Mouse (Mus musculus) hindbrain, embryonic 14.5 days (tissue): ENCODE measurements around the gene Ranbp3l. TPM values are rescaled to one million over a fixed set of nuclear protein-coding genes. Genes with fewer than 3 reads are reported as not detected.

Source experiments
- ATAC-seq: fragments of 200-750 bp; cut with Nextera tagmentation; 2 replicates; pipeline ENCODE4 v1.8.0; 2017; ENCODE audit warnings: moderate number of reproducible peaks, mild to moderate bottlenecking, moderate TSS enrichment, moderate library complexity; ENCODE audit not compliant: low FRiP score
- DNase-seq: peaks from one replicate; pipeline ENCODE4 v3.0.0-alpha.2; 2015; ENCODE audit warnings: low spot score
- H3K27ac ChIP-seq: fragments of 300-500 bp; sonication (generic); 2 replicates; pipeline ENCODE4 v1.5.1; 2014; ENCODE audit warnings: mild to moderate bottlenecking, moderate library complexity
- H3K27me3 ChIP-seq: fragments of 300-500 bp; sonication (generic); 2 replicates; pipeline ENCODE4 v1.6.1; 2014; ENCODE audit warnings: mild to moderate bottlenecking, low read length, mixed read lengths; ENCODE audit not compliant: control insufficient read depth, insufficient read depth
- H3K36me3 ChIP-seq: fragments of 300-500 bp; sonication (generic); replicated peaks from 2 replicates; pipeline ENCODE4 v1.6.1; 2014; ENCODE audit not compliant: control insufficient read depth, insufficient read depth
- H3K4me1 ChIP-seq: fragments of 300-500 bp; sonication (generic); replicated peaks from 2 replicates; pipeline ENCODE4 v1.6.1; 2014; ENCODE audit warnings: antibody characterized with exemption, low read length, mixed read lengths; ENCODE audit not compliant: control insufficient read depth, insufficient read depth
- H3K4me2 ChIP-seq: fragments of 300-500 bp; sonication (generic); replicated peaks from 2 replicates; pipeline ENCODE4 v1.6.1; 2014; ENCODE audit warnings: mild to moderate bottlenecking, moderate library complexity
- H3K4me3 ChIP-seq: fragments of 300-500 bp; sonication (generic); replicated peaks from 2 replicates; pipeline ENCODE4 v1.5.1; 2014; ENCODE audit warnings: mild to moderate bottlenecking, low read length
- H3K9ac ChIP-seq: fragments of 300-500 bp; sonication (generic); 2 replicates; pipeline ENCODE4 v1.6.1; 2014
- H3K9me3 ChIP-seq: fragments of 300-500 bp; sonication (generic); 2 replicates; pipeline ENCODE4 v1.6.1; 2016; ENCODE audit warnings: low read length; ENCODE audit not compliant: control insufficient read depth
- WGBS: fragments of 180-500 bp; shearing (Covaris S2); extraction: QIAGEN DNeasy Blood & Tissue Kit; methylation state at CpG from one replicate; pipeline ENCODE4 v1.1.7; 2014; 5-methylcytosine and 5-hydroxymethylcytosine counted together
- polyA plus RNA-seq: library from polyadenylated mRNA; unstranded; fragments of >200 nt; fragmentation: Nextera tagmentation; extraction: Ambion mirVana; gene quantifications from 2 replicates; pipeline ENCODE4 v1.2.1, GENCODE M21; 2014

The Ranbp3l gene
- polyA plus RNA-seq, 1 experiment from 2014 or later, result 15.1 TPM

GRCm38 (mm10) chr15:9061150-9061882, 93.6 kb downstream of the Ranbp3l start:
- Histone ChIP-seq H3K4me2 (no peak overlapping the region), H3K36me3 (no peaks in the 10 kb centered on the region), H3K9ac (no peak overlapping the region), H3K27ac (no peak overlapping the region), H3K4me3 (no peak overlapping the region), H3K27me3 (no peaks in the 10 kb centered on the region), H3K4me1 (no peaks in the 10 kb centered on the region), H3K9me3 (no peaks in the 10 kb centered on the region)
- ATAC-seq (peak; percentile 91), DNase-seq (no peak)
- 30% methylated on average over 7 of the region's 7 CpGs for WGBS

GRCm38 (mm10) chr15:9068881-9069280, 101.1 kb downstream of the Ranbp3l start:
- no peak overlapping the region for H3K27ac ChIP-seq
- ATAC-seq, result no peak
- peaks cover 20% of the 10 kb centered on the region for H3K4me1 ChIP-seq
- no peaks in the 10 kb centered on the region for H3K9me3 ChIP-seq
- 92% methylated on average over 4 of the region's 4 CpGs for WGBS
- H3K9ac ChIP-seq, result no peak overlapping the region
- no peak overlapping the region for H3K4me2 ChIP-seq
- no peak overlapping the region for H3K4me3 ChIP-seq
- H3K27me3 ChIP-seq, result no peaks in the 10 kb centered on the region
- no peaks in the 10 kb centered on the region for H3K36me3 ChIP-seq
- DNase-seq, result no peak

GRCm38 (mm10) chr15:9070353-9070752, 102.6 kb downstream of the Ranbp3l start:
- H3K4me1 ChIP-seq, result peaks cover 26% of the 10 kb centered on the region
- no peaks in the 10 kb centered on the region for H3K27me3 ChIP-seq
- H3K9me3 ChIP-seq, result no peaks in the 10 kb centered on the region
- H3K9ac ChIP-seq, result peak overlapping the region; percentile 79
- H3K4me3 ChIP-seq, result peak overlapping the region; percentile 83
- WGBS, result 1% methylated on average over 3 of the region's 3 CpGs
- H3K27ac ChIP-seq, result peak overlapping the region; percentile 27; the same call in 1 of the 2 replicates
- no peak for DNase-seq
- peak overlapping the region; percentile 61 for H3K4me2 ChIP-seq
- no peaks in the 10 kb centered on the region for H3K36me3 ChIP-seq
- ATAC-seq, result no peak

- H3K4me1 ChIP-seq, result peaks cover 26% of the 10 kb centered on the region
- H3K9ac ChIP-seq, result peak within 1 kb of the TSS; percentile 79
- H3K27me3 ChIP-seq, result no peaks in the 10 kb centered on the region
- H3K4me3 ChIP-seq, result peak within 1 kb of the TSS; percentile 83
- ATAC-seq (peak; percentile 99), DNase-seq (peak; percentile 96)
- under 1% methylated on average over 45 of the region's 54 CpGs for WGBS
- H3K9me3 ChIP-seq, result no peaks in the 10 kb centered on the region
- no peaks in the 10 kb centered on the region for H3K36me3 ChIP-seq
- H3K4me2 ChIP-seq, result peak within 1 kb of the TSS; percentile 61
- peak within 1 kb of the TSS; percentile 88 for H3K27ac ChIP-seq
Observed at GRCm38 (mm10) chr15:9070912-9071555, 103.3 kb downstream of the Ranbp3l start, which contains the start of gene Nadk2. Nadk2 (plus strand) TSS chr15:9071260.

GRCm38 (mm10) chr15:9071556-9072544, 104.1 kb downstream of the Ranbp3l start:
- WGBS, result under 1% methylated on average over 60 of the region's 66 CpGs
- no peaks in the 10 kb centered on the region for H3K27me3 ChIP-seq
- ATAC-seq, result peak; percentile 61

GRCm38 (mm10) chr15:9072630-9073029, 104.9 kb downstream of the Ranbp3l start:
- H3K9me3 ChIP-seq, result no peaks in the 10 kb centered on the region
- peak overlapping the region; percentile 61 for H3K4me2 ChIP-seq
- H3K27me3 ChIP-seq, result no peaks in the 10 kb centered on the region
- peak overlapping the region; percentile 88; the same call in 1 of the 2 replicates for H3K27ac ChIP-seq
- H3K4me1 ChIP-seq, result peaks cover 26% of the 10 kb centered on the region
- DNase-seq (no peak), ATAC-seq (no peak)
- H3K36me3 ChIP-seq, result no peaks in the 10 kb centered on the region
- peak overlapping the region; percentile 79 for H3K9ac ChIP-seq
- H3K4me3 ChIP-seq, result peak overlapping the region; percentile 83
- WGBS, result 42% methylated on average over 5 of the region's 5 CpGs

More at GRCm38 (mm10) chr15:9071556-9072544, 104.1 kb downstream of the Ranbp3l start:
- H3K27ac ChIP-seq, result peak overlapping the region; percentile 88
- peak; percentile 52 for DNase-seq
- H3K36me3 ChIP-seq, result no peaks in the 10 kb centered on the region
- peak overlapping the region; percentile 61 for H3K4me2 ChIP-seq
- peaks cover 26% of the 10 kb centered on the region for H3K4me1 ChIP-seq
- peak overlapping the region; percentile 83 for H3K4me3 ChIP-seq
- H3K9ac ChIP-seq, result peak overlapping the region; percentile 79
- no peaks in the 10 kb centered on the region for H3K9me3 ChIP-seq

GRCm38 (mm10) chr15:9073067-9073608, 105.4 kb downstream of the Ranbp3l start:
- DNase-seq (no peak), ATAC-seq (no peak)
- no peaks in the 10 kb centered on the region for H3K36me3 ChIP-seq
- peak overlapping the region; percentile 83 for H3K4me3 ChIP-seq
- WGBS, result 54% methylated on average over 12 of the region's 12 CpGs
- H3K27me3 ChIP-seq, result no peaks in the 10 kb centered on the region
- no peaks in the 10 kb centered on the region for H3K9me3 ChIP-seq
- H3K4me2 ChIP-seq, result peak overlapping the region; percentile 61
- peaks cover 26% of the 10 kb centered on the region for H3K4me1 ChIP-seq
- no peak overlapping the region for H3K27ac ChIP-seq
- 0 out of 2 replicates have a peak overlapping the region, but pooled peaks have one; percentile 79 for H3K9ac ChIP-seq

GRCm38 (mm10) chr15:9073684-9074083, 105.9 kb downstream of the Ranbp3l start:
- Histone ChIP-seq H3K4me2 (peak overlapping the region; percentile 61), H3K4me1 (peaks cover 26% of the 10 kb centered on the region), H3K9ac (no peak overlapping the region), H3K27ac (no peak overlapping the region), H3K36me3 (no peaks in the 10 kb centered on the region), H3K9me3 (no peaks in the 10 kb centered on the region), H3K4me3 (no peak overlapping the region), H3K27me3 (no peaks in the 10 kb centered on the region)
- 79% methylated on average over 5 of the region's 5 CpGs for WGBS
- DNase-seq (no peak), ATAC-seq (no peak)
